Mouse (Mus musculus) embryonic facial prominence, embryonic 10.5 days (tissue): Measurements from ENCODE around the gene Rftn1. TPM values are rescaled to one million over a fixed set of nuclear protein-coding genes. Genes with fewer than 3 reads are reported as not detected.

ENCODE experiments used
- DNase-seq: peaks from one replicate; pipeline ENCODE4 v3.0.0-alpha.2; 2017; ENCODE audit warnings: low spot score
- H3K27ac ChIP-seq: fragments of 300-500 bp; sonication (generic); replicated peaks from 2 replicates; pipeline ENCODE4 v1.5.1; 2016; ENCODE audit warnings: mild to moderate bottlenecking
- H3K27me3 ChIP-seq: fragments of 300-500 bp; sonication (generic); replicated peaks from 2 replicates; pipeline ENCODE4 v1.6.1; 2016; ENCODE audit warnings: low read depth, mild to moderate bottlenecking; ENCODE audit not compliant: poor library complexity, severe bottlenecking
- H3K36me3 ChIP-seq: fragments of 300-500 bp; sonication (generic); replicated peaks from 2 replicates; pipeline ENCODE4 v1.6.1; 2016; ENCODE audit warnings: mild to moderate bottlenecking, moderate library complexity
- H3K4me1 ChIP-seq: fragments of 300-500 bp; sonication (generic); 2 replicates; pipeline ENCODE4 v1.6.1; 2016
- H3K4me3 ChIP-seq: fragments of 300-500 bp; sonication (generic); 2 replicates; pipeline ENCODE4 v1.5.1; 2016; ENCODE audit warnings: mild to moderate bottlenecking, moderate library complexity
- H3K9me3 ChIP-seq: fragments of 300-500 bp; sonication (generic); 2 replicates; pipeline ENCODE4 v1.6.1; 2016; ENCODE audit warnings: mild to moderate bottlenecking
- WGBS: fragments of 180-500 bp; shearing (Covaris S2); methylation state at CpG from one replicate; pipeline ENCODE4 v1.1.7; 2016; 5-methylcytosine and 5-hydroxymethylcytosine counted together
- polyA plus RNA-seq: library from polyadenylated mRNA; unstranded; fragments of >200 nt; fragmentation: Nextera tagmentation; extraction: Ambion mirVana; gene quantifications from 2 replicates; pipeline ENCODE4 v1.2.1, GENCODE M21; 2016

The Rftn1 gene
- polyA plus RNA-seq, 1 experiment from 2014 or later, result 6.6 TPM

DNA sequence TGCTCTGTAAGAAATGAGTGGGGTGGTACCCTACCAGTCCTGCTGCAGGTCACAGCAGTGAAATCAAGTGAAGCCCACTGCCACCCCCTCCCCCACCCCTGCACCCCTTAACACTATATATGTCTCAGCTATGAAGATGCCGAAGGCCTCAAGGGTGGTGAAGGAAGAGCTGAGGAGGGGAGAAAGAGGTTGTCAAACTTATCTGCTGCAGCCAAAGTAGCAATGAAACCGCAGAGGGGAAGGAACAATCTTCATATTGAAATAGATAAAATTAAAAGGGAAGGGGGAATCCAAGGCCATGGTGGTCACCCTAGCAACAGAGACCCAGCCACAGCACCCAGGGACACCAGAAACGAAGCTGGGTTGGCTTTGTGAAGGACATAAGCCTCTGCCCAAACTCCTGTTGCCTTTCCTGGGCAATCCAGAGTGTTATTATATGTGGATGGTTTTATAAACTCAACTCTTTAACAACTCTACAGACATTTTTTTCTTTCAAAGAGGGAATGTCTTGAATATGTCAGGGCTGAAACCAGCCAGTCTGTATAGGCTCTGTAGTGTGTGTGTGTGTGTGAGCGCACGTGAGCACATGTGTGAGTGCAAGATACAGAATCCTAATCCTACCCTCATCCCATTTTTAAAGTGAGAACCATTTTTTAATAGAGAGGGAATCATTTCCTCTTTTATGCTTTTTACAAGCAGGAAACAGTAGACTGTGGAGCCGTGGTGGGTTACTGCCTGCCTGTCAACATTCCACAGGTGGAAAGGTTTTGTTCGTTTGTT lies 119.5 kb downstream of the Rftn1 start:
- Histone ChIP-seq H3K4me1 (peaks cover 8% of the 10 kb centered on the region), H3K27me3 (no peaks in the 10 kb centered on the region), H3K36me3 (no peaks in the 10 kb centered on the region), H3K27ac (no peak overlapping the region), H3K4me3 (no peak overlapping the region), H3K9me3 (no peaks in the 10 kb centered on the region)
- 90% methylated on average over 7 of the region's 7 CpGs for WGBS
- no peak for DNase-seq

DNA sequence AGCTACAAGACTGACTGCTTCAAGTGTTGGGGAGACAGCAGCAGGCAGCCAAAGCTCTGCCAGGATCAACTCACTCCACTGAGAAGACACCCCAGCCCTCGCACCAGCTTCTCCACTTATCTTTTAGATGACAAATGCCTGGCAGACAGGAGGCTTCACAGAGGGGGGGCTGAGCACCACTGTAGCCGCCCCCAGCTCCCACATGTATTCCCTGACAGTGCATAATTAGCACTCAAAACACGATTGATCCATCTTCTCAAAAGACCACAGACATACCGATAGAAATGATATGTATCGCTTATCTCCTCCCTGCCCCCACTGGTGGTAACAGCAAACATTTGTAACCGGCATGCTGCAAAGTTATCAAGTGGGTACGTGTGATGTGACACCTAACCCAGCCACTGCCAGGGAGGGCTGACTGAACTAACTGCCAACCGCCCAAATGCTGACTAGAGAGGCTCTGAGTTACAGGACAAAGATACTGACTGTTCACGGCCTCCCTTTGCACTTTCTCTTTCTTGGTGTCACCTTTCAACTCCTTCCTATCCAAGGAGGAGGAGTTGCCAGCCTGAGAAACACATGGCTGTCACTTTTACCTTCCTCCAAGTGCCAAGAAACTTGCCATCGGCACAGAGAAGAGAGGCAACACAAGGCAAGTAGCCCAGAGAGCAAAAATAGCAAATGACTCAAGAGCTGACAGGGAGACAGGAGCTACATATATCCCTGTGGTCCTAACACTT lies 120.4 kb downstream of the Rftn1 start:
- Histone ChIP-seq H3K4me1 (peaks cover 8% of the 10 kb centered on the region), H3K9me3 (no peaks in the 10 kb centered on the region), H3K4me3 (no peak overlapping the region), H3K27me3 (no peaks in the 10 kb centered on the region), H3K36me3 (no peaks in the 10 kb centered on the region), H3K27ac (no peak overlapping the region)
- DNase-seq, result no peak
- WGBS, result 48% methylated on average over 10 of the region's 10 CpGs

DNA sequence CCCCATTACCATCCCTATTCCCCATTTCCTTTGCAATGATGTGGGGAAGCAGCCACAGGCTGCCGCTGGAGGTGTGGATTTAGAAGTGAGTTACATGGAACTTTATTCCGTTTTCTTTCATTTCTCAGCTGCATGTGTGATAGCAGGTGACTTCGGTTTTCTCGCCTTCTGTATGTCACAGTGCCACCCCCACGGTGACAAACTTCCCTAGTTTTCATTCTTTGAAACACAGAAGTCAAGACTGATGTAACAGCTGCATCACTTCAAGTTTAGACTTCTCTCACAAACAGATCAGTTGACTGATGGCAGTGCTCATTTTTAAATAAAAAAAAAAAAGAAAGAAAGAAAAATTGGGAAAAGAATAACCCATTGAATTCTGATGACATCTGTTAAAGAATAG lies 121.3 kb downstream of the Rftn1 start:
- Histone ChIP-seq H3K9me3 (no peaks in the 10 kb centered on the region), H3K4me1 (peaks cover 8% of the 10 kb centered on the region), H3K27me3 (no peaks in the 10 kb centered on the region), H3K36me3 (no peaks in the 10 kb centered on the region), H3K4me3 (no peak overlapping the region), H3K27ac (no peak overlapping the region)
- no peak for DNase-seq
- WGBS, result 83% methylated on average over 5 of the region's 5 CpGs

DNA sequence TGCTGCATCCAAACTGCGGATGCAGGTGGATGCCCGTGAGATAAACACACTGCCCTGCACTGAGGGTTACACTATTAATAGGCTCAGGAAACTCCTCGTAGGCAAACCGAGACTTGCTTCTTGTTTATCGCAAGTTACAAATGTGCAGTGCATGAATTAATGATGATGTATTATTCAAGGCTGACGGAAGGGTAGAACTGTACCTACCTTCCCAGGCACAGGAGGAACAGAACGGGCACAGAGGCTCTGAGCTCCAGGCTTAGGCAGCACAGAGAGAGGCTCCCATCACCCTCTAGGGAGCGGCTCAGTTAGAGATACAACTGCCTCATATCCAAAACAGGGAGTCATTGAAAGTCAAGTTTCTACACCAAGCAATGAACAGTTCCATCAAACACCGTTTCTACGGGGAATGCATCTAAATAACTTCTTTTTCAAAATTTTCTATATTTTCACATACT lies 121.8 kb downstream of the Rftn1 start:
- DNase-seq, result no peak
- 90% methylated on average over 10 of the region's 10 CpGs for WGBS
- Histone ChIP-seq H3K27ac (no peak overlapping the region), H3K27me3 (no peaks in the 10 kb centered on the region), H3K36me3 (no peaks in the 10 kb centered on the region), H3K9me3 (no peaks in the 10 kb centered on the region), H3K4me1 (peaks cover 8% of the 10 kb centered on the region), H3K4me3 (no peak overlapping the region)

DNA sequence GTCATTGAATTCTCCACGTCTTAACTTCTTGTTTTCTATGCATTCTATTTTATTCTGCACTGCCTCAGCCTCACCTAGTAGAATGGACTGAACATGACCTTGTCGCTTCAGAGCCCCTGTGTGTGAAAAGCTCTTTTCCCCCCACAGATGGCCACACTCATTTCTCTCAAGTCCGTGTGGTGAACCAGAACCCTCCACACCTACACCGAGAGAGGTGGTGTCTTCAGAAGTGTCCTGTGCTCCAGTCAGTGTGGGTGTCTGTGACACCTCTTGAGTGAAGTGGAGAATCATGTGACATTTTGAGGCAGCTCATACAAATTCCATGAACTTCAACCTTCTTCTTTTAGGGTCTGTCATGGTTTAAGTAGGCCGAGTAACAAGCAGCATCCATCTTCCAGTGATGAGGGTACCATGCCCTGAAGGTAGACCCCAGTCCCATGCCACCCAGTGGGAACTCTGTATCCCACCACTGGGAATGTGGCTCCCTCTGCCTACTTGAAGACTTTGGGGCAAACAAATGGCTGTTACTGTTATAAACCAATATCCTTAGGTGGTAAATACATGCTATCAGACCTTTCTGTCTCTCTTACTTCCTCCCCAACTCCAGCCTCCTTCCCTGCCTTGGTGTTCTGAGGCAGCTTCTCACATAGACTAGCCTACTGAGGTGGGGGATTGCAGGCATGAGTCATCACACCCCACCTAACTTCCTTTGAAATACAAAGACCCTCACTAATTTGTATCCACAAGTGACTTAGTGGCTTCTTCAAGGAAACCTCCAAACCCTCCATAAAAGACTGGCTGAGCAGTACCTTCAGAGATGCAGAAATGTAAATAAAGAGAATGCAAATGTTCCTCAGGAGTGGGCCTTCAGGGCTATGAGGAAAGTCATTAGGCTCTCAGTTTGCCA lies 122.4 kb downstream of the Rftn1 start:
- H3K4me3 ChIP-seq, result no peak overlapping the region
- H3K27ac ChIP-seq, result no peak overlapping the region
- H3K4me1 ChIP-seq, result peaks cover 8% of the 10 kb centered on the region
- 87% methylated on average over 5 of the region's 5 CpGs for WGBS
- H3K27me3 ChIP-seq, result no peaks in the 10 kb centered on the region
- no peaks in the 10 kb centered on the region for H3K36me3 ChIP-seq
- no peaks in the 10 kb centered on the region for H3K9me3 ChIP-seq
- no peak for DNase-seq

DNA sequence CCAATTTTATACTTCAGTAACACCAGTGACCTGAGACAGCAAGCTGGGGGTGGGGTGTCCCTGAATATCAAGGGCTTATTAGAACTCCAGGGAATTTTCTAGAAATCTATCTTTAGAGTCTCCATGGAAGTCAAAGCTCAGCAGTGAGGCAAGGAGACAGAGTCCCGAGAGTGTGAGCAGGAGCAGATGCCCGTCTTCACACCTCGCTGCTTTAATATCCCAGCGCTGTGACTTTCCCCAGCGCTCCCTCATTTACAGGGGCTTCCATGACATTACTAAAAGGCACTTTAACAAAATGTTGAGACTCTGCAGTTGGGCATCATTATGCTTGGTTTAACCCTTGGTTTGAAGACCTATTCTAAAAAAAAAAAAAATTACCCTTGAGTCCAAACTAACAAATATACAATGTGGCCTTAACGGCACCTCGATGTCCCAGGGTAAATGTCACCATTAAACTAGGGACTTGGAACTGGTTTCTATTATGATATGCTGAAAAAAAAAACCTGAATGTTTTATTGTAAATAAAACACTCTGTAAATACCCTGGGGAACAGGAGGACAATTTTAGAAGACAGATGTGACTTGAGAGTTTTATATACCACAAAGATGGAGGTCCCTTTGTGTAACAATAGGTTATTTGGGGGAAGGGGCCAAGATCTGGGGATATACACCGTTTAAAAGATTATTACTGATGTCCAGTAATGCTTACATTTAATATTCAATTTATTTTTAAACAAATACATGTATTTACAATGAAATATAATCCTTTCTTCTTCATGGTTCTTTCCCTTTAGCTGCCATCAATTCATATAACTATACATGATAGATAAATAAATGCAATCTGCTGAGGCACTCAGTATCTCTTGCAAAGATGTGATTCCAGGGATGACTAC lies 123.4 kb downstream of the Rftn1 start:
- Histone ChIP-seq H3K27ac (no peak overlapping the region), H3K4me3 (no peak overlapping the region), H3K9me3 (no peaks in the 10 kb centered on the region), H3K4me1 (peaks cover 8% of the 10 kb centered on the region), H3K36me3 (no peaks in the 10 kb centered on the region), H3K27me3 (no peaks in the 10 kb centered on the region)
- no peak for DNase-seq
- WGBS, result 88% methylated on average over 8 of the region's 8 CpGs

DNA sequence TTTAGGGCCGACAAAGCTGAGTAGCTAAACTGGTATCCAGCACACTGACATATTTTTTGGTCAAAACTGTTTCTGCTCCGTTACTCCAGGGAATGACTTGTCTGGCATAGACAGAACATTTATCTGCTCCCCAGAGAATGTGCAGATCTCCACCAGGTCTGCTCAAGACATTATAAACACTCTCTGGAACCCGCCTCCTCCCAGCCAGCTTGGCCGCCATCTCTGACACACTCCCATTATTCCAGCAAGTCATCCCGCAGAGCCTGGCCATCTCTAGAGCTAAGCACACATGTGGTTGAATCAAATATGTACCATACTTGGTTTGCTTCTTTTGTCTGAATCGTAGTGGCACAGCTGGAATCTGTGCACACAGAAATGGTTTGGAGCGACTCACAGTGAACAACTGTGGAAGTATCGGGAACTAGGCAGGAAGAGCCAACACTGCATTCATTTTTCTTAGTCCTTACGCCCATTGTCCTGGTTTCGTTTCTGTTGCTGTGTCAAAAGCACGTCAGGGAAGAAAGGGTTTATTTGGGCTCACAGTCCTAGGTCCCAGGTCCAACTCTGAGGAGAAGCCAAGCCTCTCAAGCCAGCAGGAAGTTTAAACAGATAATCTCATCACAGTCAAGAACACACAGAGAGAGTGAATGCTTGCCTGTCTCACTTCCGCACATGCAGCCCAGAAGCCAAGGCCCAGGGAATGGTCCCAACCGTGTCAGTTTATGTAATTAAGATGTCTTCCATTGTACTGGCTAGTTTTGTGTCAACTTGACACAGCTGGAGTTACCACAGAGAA lies 126.4 kb downstream of the Rftn1 start:
- no peak for DNase-seq
- no peaks in the 10 kb centered on the region for H3K27me3 ChIP-seq
- H3K4me1 ChIP-seq, result no peaks in the 10 kb centered on the region
- no peak overlapping the region for H3K4me3 ChIP-seq
- H3K36me3 ChIP-seq, result no peaks in the 10 kb centered on the region
- H3K9me3 ChIP-seq, result no peaks in the 10 kb centered on the region
- 87% methylated on average over 13 of the region's 13 CpGs for WGBS
- no peak overlapping the region for H3K27ac ChIP-seq

DNA sequence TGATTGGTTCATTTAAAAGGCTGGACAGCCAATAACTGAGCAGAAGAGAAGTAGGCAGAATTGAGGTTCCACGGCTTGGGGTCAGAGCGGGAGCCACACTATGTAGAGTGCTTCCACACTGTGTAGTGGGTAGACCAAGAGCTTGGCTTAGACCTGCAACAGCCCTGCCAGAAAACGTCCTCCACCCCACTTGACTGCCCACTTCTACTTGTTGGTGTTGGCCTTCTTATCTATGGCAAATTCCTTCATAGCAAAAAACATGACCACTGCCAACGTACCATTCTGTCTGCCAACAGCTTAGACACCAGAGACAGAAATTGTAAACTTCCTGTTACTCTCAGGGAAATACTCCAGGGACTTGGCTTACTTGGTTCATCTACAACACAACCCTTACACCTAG lies 127.8 kb downstream of the Rftn1 start:
- Histone ChIP-seq H3K27me3 (no peaks in the 10 kb centered on the region), H3K9me3 (no peaks in the 10 kb centered on the region), H3K4me1 (no peaks in the 10 kb centered on the region), H3K36me3 (no peaks in the 10 kb centered on the region), H3K27ac (no peak overlapping the region), H3K4me3 (no peak overlapping the region)
- DNase-seq, result no peak
- 87% methylated on average over 4 of the region's 4 CpGs for WGBS

DNA sequence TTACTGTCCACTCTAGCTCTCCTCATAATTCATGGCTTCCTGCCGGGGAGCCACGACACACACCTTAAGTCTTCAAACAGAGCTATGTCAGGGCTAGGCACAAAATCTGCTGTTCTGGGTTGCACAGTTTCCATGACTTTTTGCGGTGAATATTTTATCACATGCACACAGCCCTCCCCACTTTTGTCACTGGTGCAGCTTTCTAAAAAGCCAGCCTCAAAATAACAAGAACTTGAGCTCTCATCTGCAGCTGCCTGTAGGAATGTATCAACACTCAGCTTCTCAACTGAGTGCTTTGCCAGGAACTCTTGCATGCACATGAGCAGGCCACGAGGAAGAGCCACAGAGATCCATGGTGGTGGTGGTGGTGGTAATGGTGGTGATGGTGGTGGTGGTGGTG lies 129.0 kb downstream of the Rftn1 start:
- no peak for DNase-seq
- no peak overlapping the region for H3K4me3 ChIP-seq
- H3K9me3 ChIP-seq, result no peaks in the 10 kb centered on the region
- H3K4me1 ChIP-seq, result no peaks in the 10 kb centered on the region
- H3K27ac ChIP-seq, result no peak overlapping the region
- WGBS, result 92% methylated on average over 4 of the region's 4 CpGs
- H3K36me3 ChIP-seq, result no peaks in the 10 kb centered on the region
- H3K27me3 ChIP-seq, result no peaks in the 10 kb centered on the region

DNA sequence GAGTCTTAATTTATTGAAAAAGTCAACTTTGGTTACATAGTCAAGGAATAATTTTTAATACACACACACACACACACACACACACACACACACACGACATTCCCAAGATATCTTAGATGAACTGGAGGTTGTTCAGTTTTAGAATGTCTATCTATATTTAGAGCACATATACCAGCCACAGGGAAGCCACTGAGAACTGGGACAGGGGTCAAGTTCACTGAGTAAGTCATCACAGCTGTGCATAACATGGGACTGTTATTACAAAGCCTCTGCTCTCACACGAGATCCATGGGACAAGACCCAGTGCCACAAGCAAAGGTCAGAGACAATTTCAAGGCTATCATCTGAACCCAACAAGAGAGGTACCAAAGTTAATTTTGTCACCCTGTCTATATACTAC lies 130.3 kb downstream of the Rftn1 start:
- H3K4me3 ChIP-seq, result no peak overlapping the region
- H3K9me3 ChIP-seq, result no peaks in the 10 kb centered on the region
- no peak overlapping the region for H3K27ac ChIP-seq
- no peaks in the 10 kb centered on the region for H3K36me3 ChIP-seq
- H3K4me1 ChIP-seq, result no peaks in the 10 kb centered on the region
- no peaks in the 10 kb centered on the region for H3K27me3 ChIP-seq
- DNase-seq, result no peak
- 66% methylated on average over 2 of the region's 2 CpGs for WGBS

DNA sequence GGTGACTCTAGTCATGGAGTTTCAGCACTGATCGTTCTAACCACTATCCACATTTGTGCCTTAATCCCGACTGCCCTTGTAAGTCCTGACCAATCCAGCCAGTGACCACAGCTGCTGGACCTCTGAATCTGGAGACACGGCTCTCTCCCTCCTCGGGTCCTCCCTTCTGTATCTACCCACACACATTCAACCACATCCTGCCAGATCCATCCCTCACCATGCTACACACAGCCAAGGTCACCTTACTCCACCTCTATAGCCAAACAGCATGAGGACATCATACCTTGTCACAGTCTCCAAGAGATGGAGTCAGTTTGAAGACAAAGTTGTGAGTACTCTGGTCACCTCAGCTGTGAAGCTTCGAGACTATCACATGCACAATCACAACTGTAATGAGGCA lies 131.1 kb downstream of the Rftn1 start:
- Histone ChIP-seq H3K9me3 (no peaks in the 10 kb centered on the region), H3K4me1 (no peaks in the 10 kb centered on the region), H3K27ac (no peak overlapping the region), H3K4me3 (no peak overlapping the region), H3K36me3 (no peaks in the 10 kb centered on the region), H3K27me3 (no peaks in the 10 kb centered on the region)
- DNase-seq, result no peak
- WGBS, result 94% methylated on average over 5 of the region's 5 CpGs
